Mouse (Mus musculus) liver, adult 2 months (tissue): ENCODE data around the gene Appbp2. TPM values are rescaled to one million over a fixed set of nuclear protein-coding genes. Genes with fewer than 3 reads are reported as not detected.
A peak's percentile ranks its signal among the peaks of the same experiment; 100 is the strongest.

Source experiments
- DNase-seq: peaks from one replicate; pipeline ENCODE4 v3.0.0-alpha.2; 2011; ENCODE audit warnings: low read depth, low spot score; ENCODE audit errors: extremely low read depth
- H3K27ac ChIP-seq: fragments of 200-500 bp; replicated peaks from 2 replicates; pipeline ENCODE4 v1.5.1; 2012; ENCODE audit warnings: low read depth, mild to moderate bottlenecking, control low read depth, inconsistent platforms, low read length; ENCODE audit not compliant: insufficient read depth
- H3K27me3 ChIP-seq: fragments of 200-500 bp; 2 replicates; pipeline ENCODE4 v1.6.1; 2012; ENCODE audit warnings: mild to moderate bottlenecking, moderate library complexity, low read length, inconsistent platforms; ENCODE audit not compliant: control insufficient read depth, insufficient read depth
- H3K36me3 ChIP-seq: fragments of 200-500 bp; 2 replicates; pipeline ENCODE4 v1.6.1; 2012; ENCODE audit warnings: low read length, inconsistent platforms; ENCODE audit not compliant: control insufficient read depth, insufficient read depth
- H3K4me1 ChIP-seq: fragments of 200-500 bp; 2 replicates; pipeline ENCODE4 v1.6.1; 2011; ENCODE audit warnings: low read length; ENCODE audit not compliant: control insufficient read depth, insufficient read depth
- H3K4me3 ChIP-seq: fragments of 200-500 bp; 2 replicates; pipeline ENCODE4 v1.5.1; 2011; ENCODE audit warnings: low read depth, mild to moderate bottlenecking, control low read depth, low read length, moderate library complexity; ENCODE audit not compliant: insufficient read depth
- H3K79me2 ChIP-seq: fragments of 200-500 bp; 2 replicates; pipeline ENCODE4 v1.6.1; 2012; ENCODE audit warnings: inconsistent platforms, mild to moderate bottlenecking, low read length, moderate library complexity; ENCODE audit not compliant: control insufficient read depth, insufficient read depth
- H3K9ac ChIP-seq: fragments of 200-500 bp; 2 replicates; pipeline ENCODE4 v1.6.1; 2012; ENCODE audit warnings: low read depth, mild to moderate bottlenecking, control low read depth, inconsistent platforms, low read length
- CTCF ChIP-seq: fragments of 200-500 bp; IDR thresholded peaks from 2 replicates; pipeline ENCODE4 v1.5.1; 2011; ENCODE audit warnings: low read depth, low read length, control low read depth
- POLR2A ChIP-seq: fragments of 200-500 bp; IDR thresholded peaks from 2 replicates; pipeline ENCODE4 v1.6.1; 2011; ENCODE audit warnings: low read length, control low read depth; ENCODE audit not compliant: insufficient read depth; ENCODE audit errors: extremely low read depth
- WGBS: fragments of 180-500 bp; shearing (Covaris S2); methylation state at CpG from one replicate; pipeline ENCODE4 v1.1.7; 2018; 5-methylcytosine and 5-hydroxymethylcytosine counted together
- polyA plus RNA-seq: library from polyadenylated mRNA; depleted of rRNA; stranded (reverse); fragments of >200 nt; gene quantifications from 2 replicates; pipeline ENCODE4 v1.2.3, GENCODE M21; 2012
- total RNA-seq: library from RNA; depleted of rRNA; stranded (reverse); fragments of >200 nt; gene quantifications from 2 replicates; pipeline ENCODE4 v1.2.3, GENCODE M21; 2014

Appbp2 gene
- total and polyA plus RNA-seq, 2 experiments, result 5.5 to 10.5 TPM

DNA sequence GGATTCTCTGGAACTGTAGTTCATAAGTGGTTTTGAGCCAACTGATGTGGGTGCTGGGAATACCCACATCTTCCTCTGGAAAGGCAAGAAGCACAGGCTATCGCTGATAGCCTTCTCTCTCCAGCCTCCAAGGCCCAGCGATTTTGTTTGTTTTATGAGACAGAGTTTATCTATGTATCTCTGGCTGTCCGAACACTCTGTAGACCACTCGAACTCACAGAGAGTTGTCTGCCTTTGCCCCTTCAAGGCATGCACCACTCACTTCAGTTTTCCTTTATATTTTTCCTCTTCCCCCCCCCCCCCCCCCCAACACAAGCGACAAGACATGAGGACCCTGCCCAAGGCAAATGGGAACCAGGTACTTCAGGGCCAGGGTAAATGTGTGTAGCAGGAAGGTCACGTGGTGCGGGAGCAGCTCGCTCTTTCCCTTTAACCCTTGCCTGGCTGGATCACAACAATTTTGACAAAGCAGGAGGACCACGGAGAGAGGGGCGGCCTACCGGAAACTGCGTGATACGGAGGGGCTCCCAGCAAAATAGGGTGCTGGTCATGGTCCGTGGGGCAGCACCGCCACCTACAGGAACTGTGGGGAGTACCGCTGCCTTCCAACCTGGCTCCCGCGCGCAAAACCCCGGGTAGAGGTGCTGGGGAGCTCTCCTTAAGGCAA lies 52.2 kb downstream of the Appbp2 start:
- H3K4me3 ChIP-seq, result peak overlapping the region; percentile 16; the same call in 1 of the 2 replicates
- DNase-seq, result peak; percentile 19
- 6% methylated on average over 20 of the region's 20 CpGs for WGBS

GRCm38 (mm10) chr11:85178413-85178812 lies 56.5 kb downstream of the Appbp2 start:
- peaks cover 3% of the 10 kb centered on the region for H3K4me1 ChIP-seq
- TF ChIP-seq POLR2A (no peak), CTCF (no peak)
- WGBS, result 85% methylated on average over 4 of the region's 4 CpGs
- H3K79me2 ChIP-seq, result no peaks in the 10 kb centered on the region
- H3K36me3 ChIP-seq, result no peaks in the 10 kb centered on the region
- H3K4me3 ChIP-seq, result no peak overlapping the region
- no peak overlapping the region for H3K9ac ChIP-seq
- no peaks in the 10 kb centered on the region for H3K27me3 ChIP-seq
- DNase-seq, result no peak
- H3K27ac ChIP-seq, result no peak overlapping the region

More for the DNA sequence above, 52.2 kb downstream of the Appbp2 start:
- Histone ChIP-seq H3K9ac (no peak overlapping the region), H3K79me2 (no peaks in the 10 kb centered on the region), H3K27ac (no peak overlapping the region), H3K4me1 (peaks cover 3% of the 10 kb centered on the region), H3K27me3 (no peaks in the 10 kb centered on the region), H3K36me3 (no peaks in the 10 kb centered on the region)
- TF ChIP-seq POLR2A, result no peak
- TF ChIP-seq CTCF, result peak; percentile 88

DNA sequence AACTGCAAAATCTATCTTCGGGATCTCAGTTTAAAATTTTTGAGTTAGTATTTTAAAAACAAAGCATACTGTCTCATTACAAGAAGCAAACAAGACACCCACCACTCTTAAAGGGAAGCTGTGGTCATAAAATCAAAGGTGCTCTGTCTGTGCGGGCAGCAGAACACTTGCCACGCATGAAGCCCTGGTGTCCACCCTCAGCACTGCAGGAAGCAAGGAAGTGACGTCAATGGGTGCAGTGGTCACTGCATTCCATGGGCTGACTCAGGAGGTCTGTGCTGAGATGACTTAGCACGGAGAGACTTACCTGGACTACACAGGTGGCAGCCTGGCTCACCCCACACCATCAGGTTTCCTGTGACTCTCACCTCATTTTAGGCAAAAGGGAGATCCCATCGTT lies 57.2 kb downstream of the Appbp2 start:
- 87% methylated on average over 6 of the region's 6 CpGs for WGBS
- Histone ChIP-seq H3K4me3 (no peak overlapping the region), H3K79me2 (no peaks in the 10 kb centered on the region), H3K9ac (no peak overlapping the region), H3K27me3 (no peaks in the 10 kb centered on the region), H3K36me3 (no peaks in the 10 kb centered on the region), H3K4me1 (no peaks in the 10 kb centered on the region; the same call in 1 of the 2 replicates), H3K27ac (no peak overlapping the region)
- DNase-seq, result no peak
- TF ChIP-seq POLR2A (no peak), CTCF (no peak)

- no peak for TF ChIP-seq POLR2A
- no peak for TF ChIP-seq CTCF
- H3K4me3 ChIP-seq, result no peak overlapping the region
- DNase-seq, result peak; percentile 35
- H3K9ac ChIP-seq, result no peak overlapping the region
- H3K27ac ChIP-seq, result no peak overlapping the region
- WGBS, result 31% methylated on average over 3 of the region's 3 CpGs
- H3K79me2 ChIP-seq, result no peaks in the 10 kb centered on the region
- no peaks in the 10 kb centered on the region for H3K36me3 ChIP-seq
- no peaks in the 10 kb centered on the region for H3K27me3 ChIP-seq
- H3K4me1 ChIP-seq, result peaks cover 2% of the 10 kb centered on the region
Observed at GRCm38 (mm10) chr11:85175941-85176340, 59.0 kb downstream of the Appbp2 start.

DNA sequence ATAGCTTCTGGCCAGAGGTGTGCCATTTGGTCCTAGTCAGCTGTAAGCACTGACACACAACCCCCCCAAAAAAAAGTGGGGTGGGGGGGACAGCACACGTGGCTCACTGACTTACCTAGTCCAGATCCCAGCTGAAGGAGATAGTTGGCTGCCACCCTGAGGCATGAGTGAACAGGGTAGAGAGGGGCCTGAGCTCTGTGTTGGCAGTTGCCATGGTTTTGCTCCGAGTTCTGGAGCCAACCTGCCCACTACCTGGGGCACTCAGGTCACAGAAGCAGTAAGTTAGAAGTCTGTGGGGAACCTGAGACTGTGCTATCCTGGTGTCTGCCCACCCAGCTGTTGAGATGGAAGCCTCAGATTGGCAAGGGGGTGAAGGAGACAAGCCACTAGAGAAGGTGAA lies 64.1 kb downstream of the Appbp2 start:
- no peak overlapping the region for H3K27ac ChIP-seq
- H3K79me2 ChIP-seq, result no peaks in the 10 kb centered on the region
- H3K4me1 ChIP-seq, result peaks cover 5% of the 10 kb centered on the region
- 19% methylated on average over 2 of the region's 2 CpGs for WGBS
- no peaks in the 10 kb centered on the region for H3K36me3 ChIP-seq
- no peak overlapping the region for H3K9ac ChIP-seq
- H3K4me3 ChIP-seq, result no peak overlapping the region
- TF ChIP-seq POLR2A, result no peak
- TF ChIP-seq CTCF, result no peak
- DNase-seq, result no peak
- H3K27me3 ChIP-seq, result no peaks in the 10 kb centered on the region

DNA sequence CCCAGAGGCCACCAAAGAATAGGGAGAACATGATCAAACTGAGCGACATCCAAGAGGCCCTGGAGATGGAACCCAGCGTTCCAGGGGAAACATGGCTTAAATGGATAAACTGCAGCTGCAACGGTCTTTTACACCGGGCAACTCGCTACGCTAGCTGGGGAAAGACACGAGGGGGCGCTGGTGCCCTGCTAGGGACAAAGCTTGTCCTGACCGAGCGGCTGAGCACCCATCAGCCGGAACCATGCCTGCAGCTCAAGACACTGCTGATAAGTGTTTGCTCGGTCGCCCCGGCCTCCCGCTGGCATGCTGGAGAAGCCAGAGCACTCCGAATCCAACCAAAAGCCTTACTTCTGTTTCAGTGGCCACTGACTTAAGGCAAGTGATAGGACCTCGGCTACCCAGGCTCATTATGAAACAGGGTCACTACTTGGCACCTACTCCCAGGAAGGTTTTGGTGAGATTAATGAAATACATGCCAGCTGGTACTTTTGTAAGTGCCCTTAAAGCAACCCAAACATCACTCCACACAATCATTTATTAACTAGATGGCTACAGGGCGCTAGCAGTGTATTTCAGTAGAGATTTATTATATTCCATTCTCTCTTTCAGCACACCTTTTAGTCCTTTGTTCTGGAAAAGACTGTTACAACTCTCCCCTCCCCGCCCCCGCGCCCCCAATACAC lies 64.7 kb downstream of the Appbp2 start, which contains the start of gene 1700125H20Rik:
1700125H20Rik (plus strand) TSS at position 347 of the 683 bp plus-strand sequence.
- H3K4me3 ChIP-seq, result peak within 1 kb of the TSS; percentile 56

More for the DNA sequence above, 64.7 kb downstream of the Appbp2 start, which contains the start of gene 1700125H20Rik:
- no peaks in the 10 kb centered on the region for H3K79me2 ChIP-seq
- TF ChIP-seq CTCF, result peak; percentile 98
- TF ChIP-seq POLR2A, result no peak
- peaks cover 5% of the 10 kb centered on the region for H3K4me1 ChIP-seq
- peak; percentile 79 for DNase-seq
- no peaks in the 10 kb centered on the region for H3K36me3 ChIP-seq
- 8% methylated on average over 21 of the region's 21 CpGs for WGBS
- peak within 1 kb of the TSS; percentile 38; the same call in 1 of the 2 replicates for H3K27ac ChIP-seq
- no peaks in the 10 kb centered on the region for H3K27me3 ChIP-seq
- H3K9ac ChIP-seq, result peak within 1 kb of the TSS; percentile 54
